Mouse (Mus musculus) liver, postnatal 0 days (tissue): ENCODE data around the gene Ccdc124.

Experiments used
- CTCF ChIP-seq: sonication (generic); IDR thresholded peaks from 2 replicates; pipeline ENCODE4 v1.5.1; 2016; ENCODE audit warnings: antibody characterized with exemption, low read depth
- EP300 ChIP-seq: IDR thresholded peaks from 2 replicates; pipeline ENCODE4 v1.6.1; 2016; ENCODE audit warnings: antibody characterized with exemption, low read depth, mild to moderate bottlenecking

DNA sequence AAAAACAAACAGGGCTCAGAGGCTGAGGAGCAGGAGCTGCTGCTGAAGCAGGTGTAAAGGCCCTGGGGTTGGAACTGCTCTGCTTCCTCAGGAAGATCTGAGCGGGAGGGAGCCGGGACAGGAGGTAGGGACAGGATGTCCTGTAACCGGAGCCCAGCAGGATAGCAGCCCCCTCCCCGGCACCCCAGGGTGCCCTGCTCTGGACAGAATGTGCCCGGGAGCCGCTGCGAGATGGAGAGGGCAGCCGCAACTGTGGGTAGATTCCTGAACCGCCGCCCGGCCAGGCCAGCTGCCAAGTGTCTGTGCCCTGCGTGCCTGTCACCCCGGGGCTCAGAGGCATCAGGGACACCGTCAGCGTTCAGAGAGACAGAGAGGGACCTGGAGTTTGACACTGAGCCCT lies 40.2 kb downstream of the Ccdc124 start:
- TF ChIP-seq CTCF (no peak), EP300 (no peak)
